ENCODE assay signal across 26 mouse cellular contexts in the genomic region with DNA sequence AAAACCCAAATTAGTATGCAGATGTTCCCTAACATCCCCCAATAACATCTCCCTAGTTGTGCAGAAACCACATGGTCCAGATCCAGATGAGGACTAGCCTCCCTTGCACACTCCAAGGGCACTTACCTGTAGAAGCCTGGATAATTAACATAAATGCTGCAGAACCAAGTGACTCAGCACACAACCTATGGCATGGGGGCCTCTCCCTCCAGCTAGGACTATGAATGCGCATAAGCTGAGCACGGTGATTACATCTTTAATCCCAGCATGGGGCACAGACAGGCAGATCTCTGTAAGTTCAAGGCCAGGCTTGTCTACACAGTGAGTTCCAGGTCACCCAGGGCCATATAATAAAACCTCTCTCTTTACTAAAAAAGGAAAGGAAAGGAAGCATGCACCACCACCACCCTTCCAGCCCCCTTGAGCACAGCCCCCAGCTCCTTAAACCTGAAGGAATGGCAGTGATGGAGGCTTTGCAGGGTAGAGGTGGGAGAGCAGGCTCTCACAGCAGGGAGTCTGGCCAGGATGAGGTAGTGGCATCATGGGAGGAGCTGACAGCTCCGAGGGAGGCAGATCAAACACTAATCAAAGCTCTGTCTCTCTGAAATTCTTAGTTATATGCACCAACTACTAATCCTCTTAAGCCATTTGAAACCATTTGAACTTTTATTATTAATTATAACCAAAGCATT. TPM values are rescaled to one million over a fixed set of nuclear protein-coding genes. Genes with fewer than 3 reads are reported as not detected.
DNase-seq lines count a peak whose midpoint lies in the region; ATAC-seq and TF ChIP-seq lines count a peak whose summit lies in the region.
"Had no signal": no experiment of that assay in that cellular context is flagged by ENCODE, and none has a peak within 500 bp of the region (broad histone marks: within the 10 kb centered on the region; RNA-seq: fewer than 3 reads in every experiment).

No protein-coding gene starts in this region.

- H3K4me1 ChIP-seq in intestine, embryonic 15.5 days (replicated peaks): peaks cover 5% of the 10 kb centered on the region; the same call in 1 of the 2 replicates
- H3K4me1 ChIP-seq in intestine, postnatal 0 days (replicated peaks; ENCODE audit: control insufficient read depth, insufficient read depth, low read length): no peaks in the 10 kb centered on the region
- peaks cover 17% of the 10 kb centered on the region for H3K4me1 ChIP-seq in stomach, embryonic 16.5 days (ENCODE audit: control insufficient read depth, insufficient read depth, low read length)
- H3K4me1 ChIP-seq: forebrain, embryonic 15.5 days had no signal

- H3K9ac ChIP-seq in intestine, embryonic 15.5 days: no peak overlapping the region
- H3K9ac ChIP-seq in intestine, postnatal 0 days (ENCODE audit: low read depth, low read length): no peak overlapping the region
- no peak overlapping the region for H3K9ac ChIP-seq in stomach, embryonic 16.5 days (ENCODE audit: low read length)
- H3K9ac ChIP-seq: embryonic facial prominence, embryonic 12.5 days; forebrain, embryonic 13.5 days; forebrain, embryonic 15.5 days; forebrain, postnatal 0 days had no signal

- no peak overlapping the region for H3K27ac ChIP-seq in intestine, embryonic 15.5 days
- no peak overlapping the region for H3K27ac ChIP-seq in intestine, postnatal 0 days (ENCODE audit: low read depth, low read length)
- H3K27ac ChIP-seq in stomach, embryonic 16.5 days (ENCODE audit: low read length): no peak overlapping the region
- H3K27ac ChIP-seq: embryonic facial prominence, embryonic 10.5 days; embryonic facial prominence, embryonic 12.5 days; forebrain, embryonic 13.5 days; forebrain, embryonic 15.5 days had no signal

- no peaks in the 10 kb centered on the region for H3K9me3 ChIP-seq in intestine, embryonic 15.5 days
- H3K9me3 ChIP-seq in intestine, postnatal 0 days (ENCODE audit: control insufficient read depth): no peaks in the 10 kb centered on the region
- H3K9me3 ChIP-seq in stomach, embryonic 16.5 days (replicated peaks; ENCODE audit: control insufficient read depth, low read length): no peaks in the 10 kb centered on the region
- H3K9me3 ChIP-seq: embryonic facial prominence, embryonic 10.5 days; embryonic facial prominence, embryonic 12.5 days; forebrain, embryonic 13.5 days; forebrain, embryonic 15.5 days had no signal

- no peak overlapping the region for H3K4me3 ChIP-seq in intestine, embryonic 15.5 days (replicated peaks)
- H3K4me3 ChIP-seq in intestine, postnatal 0 days (ENCODE audit: low read depth, low read length): no peak overlapping the region
- no peak overlapping the region for H3K4me3 ChIP-seq in stomach, embryonic 16.5 days (replicated peaks; ENCODE audit: low read length)
- H3K4me3 ChIP-seq: embryonic facial prominence, embryonic 10.5 days; embryonic facial prominence, embryonic 12.5 days; forebrain, embryonic 13.5 days; forebrain, embryonic 15.5 days had no signal

- no peak overlapping the region for H3K4me2 ChIP-seq in intestine, embryonic 15.5 days (replicated peaks)
- no peak overlapping the region for H3K4me2 ChIP-seq in intestine, postnatal 0 days (replicated peaks; ENCODE audit: low read depth)
- no peak overlapping the region for H3K4me2 ChIP-seq in stomach, embryonic 16.5 days (ENCODE audit: low read depth, low read length)
- H3K4me2 ChIP-seq: embryonic facial prominence, embryonic 12.5 days; forebrain, embryonic 13.5 days; forebrain, embryonic 15.5 days had no signal

- H3K27me3 ChIP-seq in intestine, embryonic 15.5 days (replicated peaks): no peaks in the 10 kb centered on the region
- no peaks in the 10 kb centered on the region for H3K27me3 ChIP-seq in intestine, postnatal 0 days (replicated peaks; ENCODE audit: control insufficient read depth, insufficient read depth, low read length)
- no peaks in the 10 kb centered on the region for H3K27me3 ChIP-seq in stomach, embryonic 16.5 days (ENCODE audit: control insufficient read depth, insufficient read depth, low read length)
- H3K27me3 ChIP-seq: CH12.LX; embryonic facial prominence, embryonic 12.5 days; forebrain, embryonic 13.5 days; forebrain, embryonic 15.5 days; Patski had no signal

- 55% methylated on average over 3 of the region's 3 CpGs for WGBS in intestine, embryonic 15.5 days
- 41% methylated on average over 3 of the region's 3 CpGs for WGBS in intestine, postnatal 0 days
- WGBS in stomach, embryonic 16.5 days: 50% methylated on average over 3 of the region's 3 CpGs

- ATAC-seq in intestine, embryonic 15.5 days: peak; percentile 61
- no peak for ATAC-seq in intestine, postnatal 0 days
- peak; percentile 62; the same call in 1 of the 2 replicates for ATAC-seq in stomach, embryonic 16.5 days (ENCODE audit: insufficient read depth, low FRiP score)
- ATAC-seq: activated CD4-positive, CD25-positive, alpha-beta regulatory T cell, adult 4 months; CD4-positive, CD25-positive, alpha-beta regulatory T cell, adult 4 months; forebrain, embryonic 13.5 days; forebrain, embryonic 15.5 days; forebrain, postnatal 0 days; Patski had no signal

- H3K36me3 ChIP-seq in intestine, embryonic 15.5 days: no peaks in the 10 kb centered on the region
- H3K36me3 ChIP-seq in intestine, postnatal 0 days (ENCODE audit: control insufficient read depth, insufficient read depth): no peaks in the 10 kb centered on the region
- no peaks in the 10 kb centered on the region for H3K36me3 ChIP-seq in stomach, embryonic 16.5 days (ENCODE audit: control insufficient read depth, insufficient read depth, low read length)
- H3K36me3 ChIP-seq: embryonic facial prominence, embryonic 10.5 days; embryonic facial prominence, embryonic 12.5 days; forebrain, embryonic 15.5 days; G1E had no signal

- no peak for TF ChIP-seq CTCF in intestine, postnatal 0 days (IDR thresholded peaks at IDR 0.05; ENCODE audit: low read depth)

- peak; percentile 62 for DNase-seq in R1 (ENCODE audit: low read depth, low spot score)
- DNase-seq in layer of hippocampus, postnatal 25 days (ENCODE audit: extremely low spot score in 1 of 2, low spot score in 1 of 2): no peak
- no peak for DNase-seq in gastrocnemius, postnatal 10 days
- no peak for DNase-seq in heart, adult 8-10 months (ENCODE audit: low spot score)
- DNase-seq: adrenal gland, adult 8-10 months; adrenal gland, postnatal 14 days; adrenal gland, postnatal 36 days; B cell, adult 2 months; cerebellum, adult 11-12 months; cerebellum, adult 2 months; cerebellum, adult 9-10 months; cerebellum, postnatal 10 days; cerebellum, postnatal 25 days; forebrain, postnatal 0 days had no signal

RNA-seq across cellular contexts. Expression of gene Magi1, which starts 18.3 kb away (rescaled TPM):
- 10.1 and 10.2 TPM in 2 replicates for polyA plus RNA-seq in intestine, embryonic 15.5 days (2015; fragmentation: Nextera tagmentation; extraction: Ambion mirVana)
- polyA plus RNA-seq in intestine, postnatal 0 days (2015; fragmentation: Nextera tagmentation; extraction: Ambion mirVana): 4.2 and 5.4 TPM in 2 replicates
- polyA plus RNA-seq in stomach, embryonic 16.5 days (2015; fragmentation: Nextera tagmentation; extraction: Ambion mirVana): 8.7 and 8.9 TPM in 2 replicates
- total RNA-seq in layer of hippocampus, postnatal 25 days (2021): 10 to 100 TPM; 43.0 to 57.4 TPM
- 1 to 10 TPM; 7.1 to 9.8 TPM for total RNA-seq in gastrocnemius, postnatal 10 days (2021)
- total RNA-seq in heart, adult 8-10 months (2022): 10 to 100 TPM; 11.3 to 16.5 (median 15.2) TPM
- total RNA-seq: CH12.LX had no signal
